Mouse (Mus musculus) heart, postnatal 0 days (tissue): ENCODE measurements around the gene Cep97.

Experiments used
- CTCF ChIP-seq: IDR thresholded peaks from 2 replicates; pipeline ENCODE4 v1.5.1; 2016; ENCODE audit warnings: antibody characterized with exemption, control low read depth, low read depth
- EP300 ChIP-seq: IDR thresholded peaks from 2 replicates; pipeline ENCODE4 v1.6.1; 2016; ENCODE audit warnings: antibody characterized with exemption, low read depth

DNA sequence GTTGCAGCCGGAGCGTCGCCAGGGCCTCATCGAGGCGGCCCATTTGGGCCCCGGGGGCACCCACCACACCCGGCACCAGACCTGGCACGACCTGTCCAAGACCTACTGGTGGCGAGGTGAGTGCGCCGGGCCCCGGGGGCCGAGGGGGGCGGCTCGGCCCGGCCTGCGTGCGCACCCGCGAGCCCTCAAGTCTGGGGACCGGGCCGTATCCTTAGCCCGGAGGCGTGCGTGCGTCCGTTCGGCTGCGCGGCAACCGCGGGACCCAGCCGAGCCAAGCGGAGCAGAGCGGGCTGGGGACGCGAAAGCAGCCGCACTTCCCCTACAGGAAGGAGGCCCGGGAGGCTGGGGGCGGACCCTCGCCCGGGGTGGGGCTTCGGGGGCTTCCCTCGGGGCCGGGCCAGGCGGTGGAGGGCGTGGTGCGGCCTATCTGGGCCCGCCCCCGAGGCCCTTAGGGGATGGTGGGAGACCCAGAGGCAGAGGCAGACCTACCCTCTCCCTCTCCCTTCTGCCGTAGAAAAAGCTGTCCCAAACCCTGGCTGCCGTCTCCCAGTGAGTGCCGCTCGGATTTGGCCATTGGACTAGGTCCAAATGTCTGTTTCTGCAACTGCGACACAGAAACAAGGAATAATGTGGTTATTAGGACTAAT, 39.7 kb upstream of the Cep97 start:
- TF ChIP-seq CTCF (no peak), EP300 (no peak)
